Mouse (Mus musculus): ENCODE results near the gene Gzmm. TPM values are rescaled to one million over a fixed set of nuclear protein-coding genes. Genes with fewer than 3 reads are reported as not detected.
"Not testable (repeated sequence)": the region's sequence is repeated elsewhere in the genome, so short reads cannot be mapped to it uniquely, and the experiment has no call there.

Gene Gzmm
- polyA plus RNA-seq, 1 experiment from 2014 or later = 0.84 TPM

DNA sequence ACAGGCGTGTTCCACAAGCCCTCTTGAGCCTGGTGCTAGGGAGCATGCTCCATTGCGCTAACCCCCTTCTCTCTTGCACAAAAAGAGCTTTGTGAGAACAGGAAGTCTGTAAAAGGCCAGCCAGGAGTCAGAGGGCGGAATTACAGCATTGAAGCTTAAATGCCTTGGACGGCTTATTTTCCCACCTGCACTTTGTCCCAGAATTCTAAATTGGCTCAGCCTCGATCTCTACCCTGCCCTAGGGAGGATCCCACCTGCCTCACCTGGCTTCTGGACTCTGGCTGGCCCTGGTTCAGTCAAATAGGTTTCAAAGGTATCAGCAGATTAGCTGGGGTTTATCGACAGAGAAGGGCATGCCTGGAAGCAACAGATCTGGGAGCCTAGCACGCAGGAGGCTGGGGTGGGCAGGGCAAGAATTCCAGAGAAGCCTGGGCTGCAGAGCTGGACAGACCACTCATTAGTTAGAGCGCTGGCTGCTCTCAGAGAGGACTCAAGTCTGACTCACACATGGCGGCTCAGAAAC is 7.4 kb downstream of the Gzmm start:
- TF ChIP-seq CTCF (IDR thresholded peaks at IDR 0.05; ENCODE audit: low read depth) = no peak
- Histone ChIP-seq H3K4me3 (ENCODE audit: low read depth, low read length) (no peak overlapping the region), H3K36me3 (ENCODE audit: insufficient read depth) (no peaks in the 10 kb centered on the region), H3K27me3 (ENCODE audit: insufficient read depth, low read length) (no peaks in the 10 kb centered on the region), H3K9ac (no peak overlapping the region), H3K4me1 (ENCODE audit: insufficient read depth) (peaks cover 18% of the 10 kb centered on the region), H3K9me3 (ENCODE audit: low read depth, low read length) (no peaks in the 10 kb centered on the region), H3K4me2 (peak overlapping the region; percentile 18), H3K27ac (ENCODE audit: low read depth) (peak overlapping the region; percentile 87)
- DNase-seq (peak; percentile 61), ATAC-seq (ENCODE audit: insufficient read depth) (peak; percentile 36; the same call in 1 of the 2 replicates)
- 32% methylated on average over 9 of the region's 9 CpGs for WGBS

DNA sequence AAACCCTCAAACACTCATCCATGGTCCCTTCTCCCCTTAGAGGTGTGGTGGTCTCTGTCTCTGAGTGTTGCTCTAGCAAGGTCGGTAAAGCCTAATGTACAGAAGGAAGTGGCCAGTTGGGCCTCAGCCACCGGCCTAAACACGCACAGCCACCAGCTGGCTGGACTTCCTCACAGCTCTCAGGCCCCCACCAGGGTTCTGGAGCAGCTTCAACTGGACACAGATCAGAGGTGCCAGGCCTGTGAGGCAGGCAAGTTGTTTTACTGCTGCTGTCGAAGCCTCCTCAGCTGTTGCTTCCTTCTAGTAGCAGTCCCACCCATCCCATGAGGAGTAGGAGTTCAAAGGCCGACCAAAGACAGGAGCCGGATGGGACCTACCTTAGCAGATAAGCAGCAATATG is 9.1 kb downstream of the Gzmm start:
- DNase-seq (peak; percentile 61), ATAC-seq (ENCODE audit: insufficient read depth) (0 out of 2 replicates have a peak, but pooled peaks have one; percentile 9)
- Histone ChIP-seq H3K4me2 (no peak overlapping the region), H3K27ac (ENCODE audit: low read depth) (no peak overlapping the region), H3K4me1 (ENCODE audit: insufficient read depth) (peaks cover 18% of the 10 kb centered on the region), H3K27me3 (ENCODE audit: insufficient read depth, low read length) (no peaks in the 10 kb centered on the region), H3K9me3 (ENCODE audit: low read depth, low read length) (no peaks in the 10 kb centered on the region), H3K36me3 (ENCODE audit: insufficient read depth) (no peaks in the 10 kb centered on the region), H3K9ac (no peak overlapping the region), H3K4me3 (ENCODE audit: low read depth, low read length) (no peak overlapping the region)
- 55% methylated on average over 6 of the region's 6 CpGs for WGBS
- TF ChIP-seq CTCF (IDR thresholded peaks at IDR 0.05; ENCODE audit: low read depth) = no peak

DNA sequence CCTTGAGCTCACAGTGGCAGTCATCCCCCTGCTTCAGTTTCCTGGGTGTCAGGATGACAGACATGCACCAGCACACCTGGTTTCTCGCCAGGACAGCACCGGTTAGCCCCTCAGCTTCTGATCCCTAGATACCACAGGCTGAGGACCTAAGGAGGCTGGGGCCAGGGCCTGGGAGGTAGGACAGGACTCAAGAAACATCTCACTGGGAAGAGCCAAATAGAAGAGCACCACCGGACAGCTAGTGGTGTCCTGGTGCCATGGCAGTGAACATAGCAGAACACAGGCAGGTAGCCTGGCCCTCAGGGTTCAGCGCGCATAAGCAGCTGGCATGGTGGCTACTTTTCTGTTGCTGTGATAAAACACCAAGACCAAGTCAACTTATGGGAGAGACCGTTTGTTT is 9.6 kb downstream of the Gzmm start:
- Histone ChIP-seq H3K27me3 (ENCODE audit: insufficient read depth, low read length) (no peaks in the 10 kb centered on the region), H3K27ac (ENCODE audit: low read depth) (no peak overlapping the region), H3K4me2 (no peak overlapping the region), H3K9me3 (ENCODE audit: low read depth, low read length) (no peaks in the 10 kb centered on the region), H3K9ac (no peak overlapping the region), H3K36me3 (ENCODE audit: insufficient read depth) (no peaks in the 10 kb centered on the region), H3K4me3 (ENCODE audit: low read depth, low read length) (no peak overlapping the region), H3K4me1 (ENCODE audit: insufficient read depth) (peaks cover 18% of the 10 kb centered on the region)
- WGBS = 93% methylated on average over 6 of the region's 6 CpGs
- no peak for TF ChIP-seq CTCF (IDR thresholded peaks at IDR 0.05; ENCODE audit: low read depth)
- DNase-seq (no peak), ATAC-seq (ENCODE audit: insufficient read depth) (no peak)

DNA sequence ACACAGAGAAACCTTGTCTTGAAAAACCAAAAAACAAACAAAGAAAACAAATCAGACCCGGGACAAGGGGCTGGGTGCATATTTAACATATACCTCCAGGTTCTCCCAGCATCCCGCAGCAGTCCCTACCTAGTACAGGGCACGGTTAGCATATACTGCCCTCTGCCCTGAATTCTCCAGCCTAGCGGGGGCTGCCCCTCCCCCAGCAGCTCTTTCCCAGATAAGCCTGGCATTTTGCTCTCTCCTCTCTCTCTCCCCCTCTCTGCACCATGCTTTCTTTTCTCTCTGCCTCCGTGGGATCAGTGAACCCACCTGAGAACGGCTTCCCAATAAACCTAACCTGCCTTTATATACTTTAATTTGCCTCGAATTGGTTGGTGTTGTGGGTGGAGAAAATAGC is 11.9 kb downstream of the Gzmm start:
- Histone ChIP-seq H3K4me2 (no peak overlapping the region), H3K9ac (no peak overlapping the region), H3K27me3 (ENCODE audit: insufficient read depth, low read length) (no peaks in the 10 kb centered on the region), H3K4me1 (ENCODE audit: insufficient read depth) (peaks cover 21% of the 10 kb centered on the region), H3K27ac (ENCODE audit: low read depth) (peak overlapping the region; percentile 87), H3K4me3 (ENCODE audit: low read depth, low read length) (no peak overlapping the region), H3K36me3 (ENCODE audit: insufficient read depth) (no peaks in the 10 kb centered on the region; the same call in 1 of the 2 replicates), H3K9me3 (ENCODE audit: low read depth, low read length) (no peaks in the 10 kb centered on the region)
- DNase-seq (no peak), ATAC-seq (ENCODE audit: insufficient read depth) (no peak)
- WGBS = 25% methylated on average over 7 of the region's 7 CpGs
- no peak for TF ChIP-seq CTCF (IDR thresholded peaks at IDR 0.05; ENCODE audit: low read depth)

DNA sequence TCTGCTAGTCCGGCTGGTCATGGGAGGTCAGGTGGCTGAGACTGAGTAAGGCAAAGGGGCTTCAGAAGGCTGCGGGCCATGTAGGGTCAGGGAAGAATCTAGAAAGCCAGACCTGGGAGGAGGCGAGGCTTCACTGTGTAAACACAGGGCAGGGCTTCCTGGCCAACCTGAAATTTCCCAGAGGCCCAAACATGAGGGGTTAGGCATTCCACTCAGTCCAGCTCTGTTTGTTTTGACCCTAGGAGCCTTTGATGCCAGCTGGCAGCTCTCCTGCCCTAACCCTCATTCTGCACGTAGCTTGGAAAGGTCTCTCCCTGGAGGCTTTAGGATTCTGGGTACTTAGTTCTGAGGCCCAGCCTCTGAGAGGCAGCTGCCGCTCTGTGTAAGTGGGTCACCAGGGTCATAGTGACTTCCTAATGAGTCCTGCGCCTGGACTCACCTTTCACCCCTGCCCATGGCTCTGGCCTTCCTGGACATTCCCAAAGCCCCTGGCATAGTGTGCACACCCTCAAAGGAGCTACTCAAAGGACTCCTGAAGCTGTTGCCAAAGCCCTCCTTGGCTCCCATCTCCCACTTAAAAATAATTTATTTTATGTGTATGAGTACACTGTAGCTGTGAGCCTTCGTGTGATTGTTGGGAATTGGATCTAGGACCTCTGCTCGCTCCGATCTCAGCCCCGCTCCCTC is 12.8 kb downstream of the Gzmm start:
- Histone ChIP-seq H3K27ac (ENCODE audit: low read depth) (peak overlapping the region; percentile 87), H3K4me3 (ENCODE audit: low read depth, low read length) (no peak overlapping the region), H3K4me1 (ENCODE audit: insufficient read depth) (peaks cover 13% of the 10 kb centered on the region), H3K36me3 (ENCODE audit: insufficient read depth) (peaks cover 8% of the 10 kb centered on the region), H3K9me3 (ENCODE audit: low read depth, low read length) (no peaks in the 10 kb centered on the region), H3K9ac (0 out of 2 replicates have a peak overlapping the region, but pooled peaks have one; percentile 1), H3K27me3 (ENCODE audit: insufficient read depth, low read length) (no peaks in the 10 kb centered on the region), H3K4me2 (0 out of 2 replicates have a peak overlapping the region, but pooled peaks have one; percentile 8)
- TF ChIP-seq CTCF (IDR thresholded peaks at IDR 0.05; ENCODE audit: low read depth) = no peak
- peak; percentile 51 for DNase-seq
- no peak for ATAC-seq (ENCODE audit: insufficient read depth)
- 28% methylated on average over 10 of the region's 10 CpGs for WGBS

DNA sequence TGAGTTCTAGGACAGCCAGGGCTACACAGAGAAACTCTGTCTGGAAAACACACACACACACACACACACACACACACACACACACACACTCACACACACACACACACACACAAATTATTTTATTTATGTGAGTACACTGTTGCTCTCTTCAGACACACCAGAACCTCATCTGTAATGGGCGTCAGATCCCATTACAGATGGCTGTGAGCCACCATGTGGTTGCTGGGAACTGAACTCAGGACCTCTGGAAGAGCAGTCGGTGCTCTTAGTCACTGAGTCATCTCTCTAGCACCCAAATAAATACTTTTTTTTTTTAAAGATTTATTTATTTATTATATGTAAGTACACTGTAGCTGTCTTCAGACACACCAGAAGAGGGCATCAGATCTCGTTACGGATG is 14.2 kb downstream of the Gzmm start:
- WGBS = 76% methylated on average over 3 of the region's 4 CpGs
- H3K27me3 ChIP-seq (ENCODE audit: insufficient read depth, low read length); H3K9me3 ChIP-seq (ENCODE audit: low read depth, low read length); H3K9ac ChIP-seq; H3K4me2 ChIP-seq; H3K4me3 ChIP-seq (ENCODE audit: low read depth, low read length); ATAC-seq (ENCODE audit: insufficient read depth); H3K4me1 ChIP-seq (ENCODE audit: insufficient read depth); DNase-seq; H3K27ac ChIP-seq (ENCODE audit: low read depth): not testable (repeated sequence)
- peaks cover 21% of the 10 kb centered on the region for H3K36me3 ChIP-seq (ENCODE audit: insufficient read depth)

DNA sequence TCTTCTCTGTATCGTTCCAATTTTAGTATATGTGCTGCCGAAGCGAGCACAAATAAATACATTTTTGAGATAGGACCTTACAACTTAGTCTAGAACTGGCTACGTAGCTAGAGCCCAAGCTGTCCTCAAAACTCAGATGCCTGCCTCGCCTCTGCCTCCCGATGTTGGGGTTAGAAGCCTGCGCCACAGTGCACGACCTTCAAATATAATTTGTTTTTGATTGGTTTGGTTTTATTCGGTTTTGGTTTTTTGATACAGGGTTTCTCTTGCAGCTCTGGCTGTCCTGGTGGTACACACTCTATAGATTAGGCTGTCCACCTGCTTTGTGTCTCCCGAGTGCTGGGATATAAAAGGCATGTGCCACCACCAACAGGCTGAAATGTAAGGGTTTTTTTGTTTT is 14.7 kb downstream of the Gzmm start:
- Histone ChIP-seq H3K4me3 (ENCODE audit: low read depth, low read length) (peak overlapping the region; percentile 81), H3K9ac (peak overlapping the region; percentile 42; the same call in 1 of the 2 replicates), H3K4me2 (peak overlapping the region; percentile 61), H3K27ac (ENCODE audit: low read depth) (no peak overlapping the region), H3K36me3 (ENCODE audit: insufficient read depth) (peaks cover 24% of the 10 kb centered on the region), H3K27me3 (ENCODE audit: insufficient read depth, low read length) (no peaks in the 10 kb centered on the region), H3K9me3 (ENCODE audit: low read depth, low read length) (no peaks in the 10 kb centered on the region), H3K4me1 (ENCODE audit: insufficient read depth) (peaks cover 9% of the 10 kb centered on the region)
- 73% methylated on average over 10 of the region's 10 CpGs for WGBS
- ATAC-seq (ENCODE audit: insufficient read depth) (no peak), DNase-seq (no peak)
- TF ChIP-seq CTCF (IDR thresholded peaks at IDR 0.05; ENCODE audit: low read depth) = no peak

All from lung, embryonic 14.5 days (tissue).